Mouse (Mus musculus): ENCODE data around the gene Lrrc66.

GRCm38 (mm10) chr5:73637337-73638107 is 5.2 kb upstream of the Lrrc66 start:
- TF ChIP-seq EP300 (IDR thresholded peaks at IDR 0.05) (no peak), CTCF (IDR thresholded peaks at IDR 0.05) (peak; percentile 65)

Measured in lung, postnatal 0 days (tissue).